Mouse (Mus musculus) heart, adult 11 months (tissue): ENCODE data around the gene Cotl1.
"Not testable (repeated sequence)": the region's sequence is repeated elsewhere in the genome, so short reads cannot be mapped to it uniquely, and the experiment has no call there.

Experiments
- DNase-seq: peaks from one replicate; pipeline ENCODE4 v3.0.0; 2022

Cotl1 gene

DNA sequence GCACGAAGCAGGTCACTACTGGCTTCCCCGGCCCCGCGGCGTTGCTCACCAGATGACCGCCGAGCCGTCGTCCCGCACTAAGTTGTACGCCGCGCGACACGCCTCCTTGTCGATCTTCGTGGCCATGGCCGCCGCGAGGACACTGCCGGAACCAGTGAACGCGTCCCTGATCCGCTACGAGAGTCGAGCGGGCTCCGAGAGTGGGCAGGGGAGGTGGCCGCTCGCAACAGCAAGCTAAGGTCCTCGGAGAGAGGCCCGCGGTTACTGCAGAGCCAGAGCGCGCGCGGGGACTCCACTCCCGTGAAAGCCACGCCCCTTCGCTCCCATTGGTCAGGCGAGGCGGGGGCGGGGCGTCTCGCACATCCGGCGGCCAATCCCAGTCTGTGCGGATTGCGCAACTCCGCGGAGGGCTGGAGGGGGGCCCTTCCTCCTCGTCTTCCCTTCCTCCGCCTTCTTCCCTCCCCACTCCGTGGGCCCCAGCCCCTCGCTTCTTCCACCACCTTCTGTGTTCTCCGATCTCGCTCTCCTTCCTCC, at the start of gene Cotl1:
Gene Cotl1 (minus strand): TSS at position 270 of the 534 bp plus-strand sequence.
- DNase-seq, result peak; percentile 100

GRCm38 (mm10) chr8:119888012-119888411, 47.7 kb upstream of the Cotl1 start:
- no peak for DNase-seq

GRCm38 (mm10) chr8:119887130-119887529, 46.8 kb upstream of the Cotl1 start:
- DNase-seq, result no peak

DNA sequence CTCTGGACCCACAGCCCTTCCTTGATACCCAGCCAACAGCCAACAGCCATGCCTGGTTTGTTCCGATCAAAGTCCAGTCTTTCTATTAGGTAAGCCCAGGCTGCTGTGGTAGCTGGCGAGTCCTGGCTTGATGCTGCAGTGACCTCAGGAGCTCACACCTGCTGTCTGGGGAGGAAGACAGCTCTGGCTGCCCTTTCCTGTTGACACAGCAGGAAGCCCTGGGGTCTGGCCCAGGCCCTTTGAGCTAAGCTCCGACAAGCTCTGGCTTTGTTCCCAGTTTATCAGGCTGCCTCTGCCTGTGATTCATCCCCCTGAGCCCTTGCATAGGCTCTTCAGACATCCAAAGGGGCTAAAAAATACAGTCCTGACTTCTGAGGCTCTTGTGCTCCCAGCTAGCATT, 45.3 kb upstream of the Cotl1 start:
- peak; percentile 95 for DNase-seq

DNA sequence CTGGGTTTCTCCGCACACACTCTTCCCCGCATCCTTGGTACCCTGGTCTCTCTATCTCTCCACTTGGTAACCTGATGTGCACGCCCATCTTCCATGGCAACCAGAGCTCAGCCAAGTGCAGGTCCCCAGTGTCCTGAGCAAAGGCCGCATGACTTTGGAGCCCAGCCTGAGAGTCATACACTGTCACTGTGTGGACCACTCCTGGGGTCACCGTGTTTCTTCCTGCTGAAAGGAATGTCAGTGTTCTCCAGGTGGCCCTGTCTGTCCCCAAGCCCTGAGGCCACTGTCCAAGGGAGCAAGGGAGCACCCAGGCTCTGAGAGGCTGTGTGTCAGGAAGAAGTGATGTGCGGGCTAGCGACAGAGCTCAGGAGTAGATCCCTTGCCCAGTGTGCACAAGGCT, 42.9 kb upstream of the Cotl1 start:
- DNase-seq, result no peak

GRCm38 (mm10) chr8:119881917-119882316, 41.6 kb upstream of the Cotl1 start:
- DNase-seq, result no peak

DNA sequence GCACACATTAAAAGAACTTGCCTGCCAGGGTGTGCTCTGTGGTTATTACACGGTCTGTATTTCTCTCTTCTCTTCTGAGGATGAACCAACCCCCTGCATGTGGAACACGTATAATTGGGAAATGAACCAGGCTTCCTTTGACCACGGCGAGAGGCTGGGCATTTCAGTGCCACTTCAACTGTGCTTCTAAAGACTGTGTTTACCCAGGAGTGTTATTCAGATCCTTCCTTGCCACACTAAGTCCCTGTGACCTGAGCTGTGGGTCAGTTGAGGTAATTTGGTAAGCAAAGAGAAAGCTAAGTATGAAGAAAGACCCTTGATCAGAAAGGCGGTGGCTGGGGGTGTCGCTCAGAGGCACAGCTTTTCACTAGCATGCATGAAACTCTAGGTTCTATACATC, 41.0 kb upstream of the Cotl1 start:
- no peak for DNase-seq

- no peak for DNase-seq
Measured at GRCm38 (mm10) chr8:119873181-119873580, 32.8 kb upstream of the Cotl1 start.

DNA sequence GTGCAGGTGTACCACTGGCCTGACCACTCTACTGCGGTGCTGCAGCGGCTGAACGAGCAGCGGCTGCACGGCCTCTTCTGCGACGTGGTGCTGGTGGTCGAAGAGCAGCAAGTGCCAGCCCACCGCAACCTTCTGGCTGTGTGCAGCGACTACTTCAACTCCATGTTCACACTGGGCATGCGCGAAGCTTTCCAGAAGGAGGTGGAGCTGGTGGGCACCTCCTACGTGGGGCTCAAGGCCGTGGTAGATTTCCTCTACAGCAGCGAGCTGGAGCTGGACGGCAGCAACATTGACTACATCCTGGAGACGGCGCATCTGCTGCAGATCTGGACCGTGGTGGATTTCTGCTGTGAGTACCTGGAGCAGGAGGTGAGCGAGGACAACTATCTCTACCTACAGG, 29.3 kb upstream of the Cotl1 start:
- DNase-seq, result no peak

GRCm38 (mm10) chr8:119862749-119863148, 22.4 kb upstream of the Cotl1 start:
- no peak for DNase-seq

- DNase-seq, result no peak
Measured at GRCm38 (mm10) chr8:119862390-119862734, 22.0 kb upstream of the Cotl1 start.

GRCm38 (mm10) chr8:119861706-119862389, 21.5 kb upstream of the Cotl1 start, which contains the start of gene Klhl36:
TSS of gene Klhl36 (plus strand) at chr8:119862266.
- DNase-seq, result peak; percentile 100

DNA sequence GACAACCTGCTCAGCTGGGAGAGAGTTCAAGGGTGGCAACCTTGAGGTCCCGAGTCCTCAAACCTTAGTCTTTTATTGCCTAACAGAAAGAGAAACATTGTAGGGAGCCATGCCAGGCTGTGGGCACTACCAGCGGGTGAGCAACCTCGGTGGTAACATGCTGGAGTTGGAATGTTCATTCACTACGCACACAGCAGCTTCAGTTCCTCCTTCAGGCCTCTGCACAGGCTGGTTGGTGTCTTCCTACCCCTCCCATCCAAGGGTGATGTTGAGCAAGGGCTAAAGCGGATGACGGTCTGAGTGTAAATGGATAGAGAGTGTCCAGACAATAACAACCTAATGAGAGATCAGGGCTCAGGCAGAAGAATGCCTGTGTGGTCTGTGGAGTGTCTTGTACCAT, 17.4 kb upstream of the Cotl1 start:
- DNase-seq, result peak; percentile 94

DNA sequence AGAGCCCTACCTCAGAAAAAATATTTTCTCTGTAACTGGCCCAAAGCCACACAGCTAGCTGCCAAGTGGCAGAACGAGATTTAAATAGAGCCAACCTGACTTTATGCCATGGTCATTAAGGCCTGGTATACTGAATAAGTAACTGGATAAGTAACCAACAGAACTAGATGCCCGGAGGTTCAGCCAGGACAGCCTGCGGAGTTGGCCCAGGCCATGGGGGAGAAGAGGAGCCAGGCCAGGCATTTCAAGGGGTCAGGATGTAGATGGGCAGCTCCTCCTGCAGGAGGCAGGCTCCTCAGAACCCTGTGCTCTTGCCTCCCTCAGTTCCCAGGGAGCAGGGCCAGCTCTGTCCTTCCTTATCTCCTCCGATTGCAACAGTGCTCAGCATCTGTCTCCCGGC, 15.3 kb upstream of the Cotl1 start:
- DNase-seq, result peak; percentile 90

DNA sequence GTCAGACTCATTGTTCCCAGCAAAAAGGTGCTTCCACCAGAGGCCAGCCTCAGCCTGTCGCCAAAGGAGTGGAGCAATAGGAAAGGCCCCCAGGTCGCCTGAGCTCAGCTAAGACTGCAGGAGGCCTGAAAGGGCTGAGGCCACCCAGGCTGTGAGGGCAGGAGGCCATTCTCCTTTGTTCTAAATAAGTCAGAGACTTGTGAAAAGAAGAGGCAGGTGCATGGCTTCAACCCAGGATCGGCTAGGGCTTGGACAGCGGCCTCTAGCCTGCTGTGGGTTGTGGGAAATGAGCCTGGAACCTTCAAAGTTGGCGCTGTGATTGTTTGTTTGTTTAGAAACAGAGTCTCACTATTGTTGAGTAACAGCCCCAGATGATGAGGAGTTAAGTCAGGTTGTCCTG, 13.7 kb upstream of the Cotl1 start:
- DNase-seq, result no peak

- no peak for DNase-seq
Measured at GRCm38 (mm10) chr8:119853521-119853920, 13.2 kb upstream of the Cotl1 start.

DNA sequence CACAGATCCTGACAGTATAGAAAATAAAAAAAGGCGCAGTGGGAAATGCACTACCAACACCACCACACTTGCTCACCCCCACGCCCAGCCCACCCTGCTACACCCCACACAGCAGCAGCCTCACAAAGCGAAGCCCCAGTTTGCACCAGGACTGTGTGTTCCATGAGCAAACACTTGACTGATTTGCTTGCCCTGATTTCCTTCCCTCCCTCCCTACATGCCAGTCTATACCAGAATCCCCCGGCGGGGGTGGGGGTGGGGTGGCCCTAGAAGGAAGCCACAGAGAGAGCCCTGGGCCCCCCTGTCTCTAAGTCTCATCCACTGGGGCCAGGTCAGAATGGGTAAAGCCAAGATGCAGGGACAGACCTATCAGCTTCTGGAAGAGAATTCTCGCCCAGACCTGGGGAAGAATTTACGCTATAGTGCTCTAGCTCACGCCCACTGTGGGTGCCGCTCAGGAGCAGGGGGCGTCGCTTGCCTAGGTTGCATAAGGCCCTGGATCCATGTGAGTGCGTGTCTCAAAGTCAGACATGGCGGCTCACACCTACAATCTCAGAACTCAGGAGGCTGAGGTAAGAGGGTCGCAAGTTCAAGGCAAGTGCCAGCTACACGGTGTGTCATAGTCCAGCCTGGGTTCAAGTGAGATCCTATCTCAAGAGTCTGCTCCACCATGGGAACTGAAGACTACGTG, 7.0 kb upstream of the Cotl1 start:
- DNase-seq, result no peak

GRCm38 (mm10) chr8:119845741-119846140, 5.4 kb upstream of the Cotl1 start:
- DNase-seq, result not testable (repeated sequence)

DNA sequence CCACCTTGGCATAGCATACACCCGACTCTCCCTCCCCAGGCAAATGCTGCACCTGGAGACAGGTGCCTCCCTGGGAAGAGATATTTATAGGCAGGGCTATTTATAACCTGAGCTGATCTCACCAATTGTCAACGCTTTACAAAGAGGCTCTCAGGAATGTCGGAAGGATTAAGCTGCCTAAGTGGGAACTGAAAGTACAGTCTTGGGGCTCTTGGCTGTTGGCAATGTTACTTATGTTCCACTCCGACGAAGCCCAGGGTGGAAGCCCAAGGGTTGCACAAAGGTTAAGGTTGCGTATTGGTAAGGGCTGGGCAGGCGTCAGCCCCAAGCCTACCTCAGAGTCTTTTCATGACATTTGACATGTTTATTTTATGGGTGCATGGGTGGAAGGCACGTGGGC, 4.2 kb upstream of the Cotl1 start:
- peak; percentile 91 for DNase-seq

- DNase-seq, result peak; percentile 89
Measured at GRCm38 (mm10) chr8:119843444-119843843, 3.1 kb upstream of the Cotl1 start.

GRCm38 (mm10) chr8:119840905-119841411, 614 bp upstream of the Cotl1 start:
- peak; percentile 95 for DNase-seq

- peak; percentile 96 for DNase-seq
Measured at GRCm38 (mm10) chr8:119839419-119840021, 824 bp downstream of the Cotl1 start.

DNA sequence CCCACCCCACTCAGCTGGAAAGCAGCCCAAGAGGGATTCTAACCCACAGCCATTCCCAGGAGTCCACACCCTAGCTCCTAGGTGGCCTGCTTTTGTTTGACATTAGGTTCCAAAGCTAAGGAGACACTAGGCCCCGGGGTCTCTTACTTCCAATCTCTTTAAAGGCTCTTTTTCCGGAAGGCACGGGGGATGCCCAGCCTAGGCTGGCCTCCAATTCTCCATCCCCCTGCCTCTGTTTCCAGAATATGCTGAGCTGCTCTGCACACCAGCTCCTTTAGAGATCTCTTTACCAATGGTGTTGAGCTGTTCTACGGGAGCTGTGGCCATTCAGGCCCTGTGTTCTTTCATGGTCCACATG, 1.4 kb downstream of the Cotl1 start:
- DNase-seq, result peak; percentile 91
